Mouse (Mus musculus): ENCODE results near the gene Vmn1r181. TPM values are rescaled to one million over a fixed set of nuclear protein-coding genes. Genes with fewer than 3 reads are reported as not detected.
"Not testable (repeated sequence)": the region's sequence is repeated elsewhere in the genome, so short reads cannot be mapped to it uniquely, and the experiment has no call there.

Gene Vmn1r181
- total RNA-seq (2012; rRNA removed) (not detected in 2 replicates), total RNA-seq (2014; rRNA removed) (not detected in 2 replicates), polyA plus RNA-seq (2012; ENCODE audit: insufficient read length, low read depth) (not detected in 2 replicates)

- H3K4me2 ChIP-seq (ENCODE audit: insufficient read depth, low read depth, poor library complexity, severe bottlenecking); dilution Hi-C loops (cut with MboI; ENCODE audit: extremely low pct_ligation_motif_present, extremely low pct_unique_long_range_greater_than_20kb, low sequenced_read_pairs): not testable (repeated sequence)
- in situ Hi-C loops (cut with MboI; ENCODE audit: low pct_ligation_motif_present, low pct_unique_long_range_greater_than_20kb, low sequenced_read_pairs): loop anchor here (25.0 kb wide), 1 partner anchor 413 kb away; the partner anchor contains the start of gene Smg9
These were observed at the start of gene Vmn1r181 for GRCm38 (mm10) chr7:23974315-23974714. Vmn1r181 (plus strand) TSS chr7:23974615.

GRCm38 (mm10) chr7:23926678-23927077, 47.7 kb upstream of the Vmn1r181 start, which contains the start of gene Vmn1r179:
Vmn1r179 (plus strand) TSS chr7:23926978.
- Histone ChIP-seq H3K9me3 (replicated peaks; ENCODE audit: low read length) (no peaks in the 10 kb centered on the region), H3K27me3 (replicated peaks) (peaks cover 27% of the 10 kb centered on the region), H3K4me2 (ENCODE audit: insufficient read depth, low read depth, poor library complexity, severe bottlenecking) (no peak within 1 kb of the TSS), H3K79me2 (replicated peaks; ENCODE audit: control insufficient read depth, extremely low read depth, insufficient read depth, poor library complexity, severe bottlenecking) (no peaks in the 10 kb centered on the region), H3K9ac (ENCODE audit: insufficient read depth, low read depth) (no peak within 1 kb of the TSS), H3K27ac (ENCODE audit: insufficient read depth, low read depth) (no peak within 1 kb of the TSS), H3K36me3 (replicated peaks in 1 of 2; ENCODE audit: control insufficient read depth in 1 of 2, insufficient read depth in 1 of 2, low read length in 1 of 2) (no peaks in the 10 kb centered on the region), H3K4me1 (ENCODE audit: control insufficient read depth in 1 of 2, insufficient read depth in 2 of 2) (no peaks in the 10 kb centered on the region), H3K4me3 (replicated peaks in 1 of 3; ENCODE audit: low read depth in 2 of 3, low read length in 2 of 3, poor library complexity in 1 of 3) (no peak within 1 kb of the TSS)
- no peak for DNase-seq (ENCODE audit: extremely low read depth)
- no peak for TF ChIP-seq CHD1 (IDR thresholded peaks at IDR 0.05; ENCODE audit: low read depth, low read length)
- no peak for TF ChIP-seq ZKSCAN1 (IDR thresholded peaks at IDR 0.05; ENCODE audit: borderline replicate concordance, low read depth, low read length)
- no peak for TF ChIP-seq EP300 (IDR thresholded peaks at IDR 0.05; ENCODE audit: low read length)
- in situ Hi-C loops (cut with MboI; ENCODE audit: low pct_ligation_motif_present, low pct_unique_long_range_greater_than_20kb, low sequenced_read_pairs) (no loop called here), dilution Hi-C loops (cut with MboI; ENCODE audit: extremely low pct_ligation_motif_present, extremely low pct_unique_long_range_greater_than_20kb, low sequenced_read_pairs) (no loop called here)

More at GRCm38 (mm10) chr7:23974315-23974714, at the start of gene Vmn1r181:
- DNase-seq (ENCODE audit: extremely low read depth); H3K79me2 ChIP-seq (replicated peaks; ENCODE audit: control insufficient read depth, extremely low read depth, insufficient read depth, poor library complexity, severe bottlenecking); H3K36me3 ChIP-seq (replicated peaks in 1 of 2; ENCODE audit: control insufficient read depth in 1 of 2, insufficient read depth in 1 of 2, low read length in 1 of 2); H3K4me3 ChIP-seq (replicated peaks in 1 of 3; ENCODE audit: low read depth in 2 of 3, low read length in 2 of 3, poor library complexity in 1 of 3); H3K4me1 ChIP-seq (ENCODE audit: control insufficient read depth in 1 of 2, insufficient read depth in 2 of 2); H3K9me3 ChIP-seq (replicated peaks; ENCODE audit: low read length); H3K9ac ChIP-seq (ENCODE audit: insufficient read depth, low read depth); H3K27ac ChIP-seq (ENCODE audit: insufficient read depth, low read depth): not testable (repeated sequence)
- H3K27me3 ChIP-seq (replicated peaks): peaks cover 52% of the 10 kb centered on the region

- Histone ChIP-seq H3K9me3 (replicated peaks; ENCODE audit: low read length) (no peaks in the 10 kb centered on the region), H3K36me3 (replicated peaks in 1 of 2; ENCODE audit: control insufficient read depth in 1 of 2, insufficient read depth in 1 of 2, low read length in 1 of 2) (no peaks in the 10 kb centered on the region), H3K4me1 (ENCODE audit: control insufficient read depth in 1 of 2, insufficient read depth in 2 of 2) (no peaks in the 10 kb centered on the region), H3K4me3 (replicated peaks in 1 of 3; ENCODE audit: low read depth in 2 of 3, low read length in 2 of 3, poor library complexity in 1 of 3) (no peak within 1 kb of the TSS), H3K27ac (ENCODE audit: insufficient read depth, low read depth) (no peak within 1 kb of the TSS), H3K79me2 (replicated peaks; ENCODE audit: control insufficient read depth, extremely low read depth, insufficient read depth, poor library complexity, severe bottlenecking) (no peaks in the 10 kb centered on the region), H3K27me3 (replicated peaks) (peaks cover 8% of the 10 kb centered on the region), H3K4me2 (ENCODE audit: insufficient read depth, low read depth, poor library complexity, severe bottlenecking) (no peak within 1 kb of the TSS), H3K9ac (ENCODE audit: insufficient read depth, low read depth) (no peak within 1 kb of the TSS)
- TF ChIP-seq ZC3H11A (IDR thresholded peaks at IDR 0.05; ENCODE audit: low read depth, low read length) (no peak), TCF12 (IDR thresholded peaks at IDR 0.05; ENCODE audit: low read depth, low read length) (no peak)
- DNase-seq (ENCODE audit: extremely low read depth): no peak
- in situ Hi-C loops (cut with MboI; ENCODE audit: low pct_ligation_motif_present, low pct_unique_long_range_greater_than_20kb, low sequenced_read_pairs) (loop anchor here (25.0 kb wide), 1 partner anchor 437 kb away; the partner anchor contains the start of gene Smg9), dilution Hi-C loops (cut with MboI; ENCODE audit: extremely low pct_ligation_motif_present, extremely low pct_unique_long_range_greater_than_20kb, low sequenced_read_pairs) (no loop called here)
These were observed 24.1 kb upstream of the Vmn1r181 start, which contains the start of gene Vmn1r180 for GRCm38 (mm10) chr7:23950332-23950731. Vmn1r180 (plus strand) TSS chr7:23950632.

- H3K36me3 ChIP-seq (replicated peaks in 1 of 2; ENCODE audit: control insufficient read depth in 1 of 2, insufficient read depth in 1 of 2, low read length in 1 of 2); H3K27ac ChIP-seq (ENCODE audit: insufficient read depth, low read depth); H3K4me3 ChIP-seq (replicated peaks in 1 of 3; ENCODE audit: low read depth in 2 of 3, low read length in 2 of 3, poor library complexity in 1 of 3); H3K79me2 ChIP-seq (replicated peaks; ENCODE audit: control insufficient read depth, extremely low read depth, insufficient read depth, poor library complexity, severe bottlenecking); H3K9me3 ChIP-seq (replicated peaks; ENCODE audit: low read length); H3K9ac ChIP-seq (ENCODE audit: insufficient read depth, low read depth); H3K4me2 ChIP-seq (ENCODE audit: insufficient read depth, low read depth, poor library complexity, severe bottlenecking); H3K4me1 ChIP-seq (ENCODE audit: control insufficient read depth in 1 of 2, insufficient read depth in 2 of 2); dilution Hi-C loops (cut with MboI; ENCODE audit: extremely low pct_ligation_motif_present, extremely low pct_unique_long_range_greater_than_20kb, low sequenced_read_pairs): not testable (repeated sequence)
- TF ChIP-seq RAD21 (IDR thresholded peaks at IDR 0.05; ENCODE audit: low read depth, low read length) (peak; percentile 45), SMC3 (IDR thresholded peaks at IDR 0.05; ENCODE audit: low read depth, low read length) (peak; percentile 46), CTCF (conservative IDR thresholded peaks at IDR 0.05 in 1 of 2, IDR thresholded peaks at IDR 0.05 in 1 of 2; ENCODE audit: low read depth in 2 of 2, low read length in 2 of 2) (peak in 1 of 2 experiments; percentile 57; a peak in 2 of 4 replicates)
- peaks cover 40% of the 10 kb centered on the region for H3K27me3 ChIP-seq (replicated peaks)
- in situ Hi-C loops (cut with MboI; ENCODE audit: low pct_ligation_motif_present, low pct_unique_long_range_greater_than_20kb, low sequenced_read_pairs): loop anchor here (25.0 kb wide), 1 partner anchor 419 kb away; the partner anchor contains the start of gene Smg9
- DNase-seq (ENCODE audit: extremely low read depth): peak; percentile 3
These were observed 6.4 kb upstream of the Vmn1r181 start for GRCm38 (mm10) chr7:23968044-23968443.

All from CH12.LX (cell line).